Comparison of ENCODE assay signal across 9 mouse cellular contexts in genomic region chr16:24819127-24819526, GRCm38 (mm10).
DNase-seq lines count a peak whose midpoint lies in the region; ATAC-seq and TF ChIP-seq lines count a peak whose summit lies in the region.
"Had no signal": no experiment of that assay in that cellular context is flagged by ENCODE, and none has a peak within 500 bp of the region (broad histone marks: within the 10 kb centered on the region; RNA-seq: fewer than 3 reads in every experiment).

No protein-coding gene starts in this region.

- no peak overlapping the region for H3K27ac ChIP-seq in kidney, adult 2 months (ENCODE audit: insufficient read depth, low read depth, low read length)
- H3K27ac ChIP-seq in kidney, embryonic 15.5 days, result no peak overlapping the region
- no peak overlapping the region for H3K27ac ChIP-seq in CH12.LX (ENCODE audit: insufficient read depth, low read depth)
- H3K27ac ChIP-seq: embryonic facial prominence, embryonic 15.5 days; limb, embryonic 15.5 days had no signal

- H3K4me3 ChIP-seq in kidney, adult 2 months (ENCODE audit: insufficient read depth, low read depth, low read length), result no peak overlapping the region
- H3K4me3 ChIP-seq in kidney, embryonic 15.5 days (replicated peaks), result no peak overlapping the region
- no peak overlapping the region for H3K4me3 ChIP-seq in CH12.LX (replicated peaks in 1 of 3; ENCODE audit: low read depth in 2 of 3, low read length in 2 of 3, poor library complexity in 1 of 3)
- H3K4me3 ChIP-seq: embryonic facial prominence, embryonic 15.5 days; limb, embryonic 15.5 days had no signal

- H3K4me2 ChIP-seq in kidney, embryonic 15.5 days, result no peak overlapping the region
- H3K4me2 ChIP-seq in CH12.LX (ENCODE audit: insufficient read depth, low read depth, poor library complexity, severe bottlenecking), result no peak overlapping the region
- H3K4me2 ChIP-seq: embryonic facial prominence, embryonic 15.5 days; limb, embryonic 15.5 days had no signal

- no peaks in the 10 kb centered on the region for H3K27me3 ChIP-seq in kidney, adult 2 months (replicated peaks; ENCODE audit: control insufficient read depth, insufficient read depth, low read length)
- H3K27me3 ChIP-seq in kidney, embryonic 15.5 days, result no peaks in the 10 kb centered on the region
- H3K27me3 ChIP-seq in CH12.LX (replicated peaks), result no peaks in the 10 kb centered on the region
- H3K27me3 ChIP-seq: embryonic facial prominence, embryonic 15.5 days; limb, embryonic 15.5 days had no signal

- TF ChIP-seq EP300 in CH12.LX (IDR thresholded peaks at IDR 0.05; ENCODE audit: low read length), result no peak

- TF ChIP-seq POLR2A in kidney, adult 2 months (IDR thresholded peaks at IDR 0.05; ENCODE audit: low read depth, low read length), result no peak
- no peak for TF ChIP-seq POLR2A in CH12.LX (IDR thresholded peaks at IDR 0.05; ENCODE audit: low read depth, low read length)
- TF ChIP-seq POLR2A in brain, embryonic 14.5 days (IDR thresholded peaks at IDR 0.05; ENCODE audit: borderline replicate concordance, extremely low read depth, insufficient read depth, insufficient read length, poor library complexity, severe bottlenecking), result no peak

- peak; percentile 63 for TF ChIP-seq RAD21 in CH12.LX (IDR thresholded peaks at IDR 0.05; ENCODE audit: low read depth, low read length)

- no peaks in the 10 kb centered on the region for H3K36me3 ChIP-seq in kidney, adult 2 months (ENCODE audit: control insufficient read depth, insufficient read depth, low read length)
- no peaks in the 10 kb centered on the region for H3K36me3 ChIP-seq in kidney, embryonic 15.5 days
- H3K36me3 ChIP-seq in CH12.LX (replicated peaks in 1 of 2; ENCODE audit: control insufficient read depth in 1 of 2, insufficient read depth in 1 of 2, low read length in 1 of 2), result no peaks in the 10 kb centered on the region
- H3K36me3 ChIP-seq: embryonic facial prominence, embryonic 15.5 days had no signal

- DNase-seq in kidney, adult 2 months, result no peak
- DNase-seq in CH12.LX (ENCODE audit: extremely low read depth), result peak; percentile 62
- peak; percentile 44 for DNase-seq in brain, embryonic 14.5 days (ENCODE audit: low read depth)
- peak; percentile 19 for DNase-seq in lung, postnatal 36 days
- no peak for DNase-seq in right cerebral cortex, postnatal 10 days (ENCODE audit: low spot score in 2 of 2)
- DNase-seq in T-cell, adult 2 months (ENCODE audit: low spot score), result no peak

- peak; percentile 26; the same call in 1 of the 2 replicates for TF ChIP-seq CTCF in kidney, adult 2 months (conservative IDR thresholded peaks at IDR 0.05; ENCODE audit: insufficient read depth, insufficient read length, low read depth, low read length)
- peak; percentile 69 to 71 for TF ChIP-seq CTCF in CH12.LX (conservative IDR thresholded peaks at IDR 0.05 in 1 of 2, IDR thresholded peaks at IDR 0.05 in 1 of 2; ENCODE audit: low read depth in 2 of 2, low read length in 2 of 2)
- peak; percentile 44; the same call in 1 of the 2 replicates for TF ChIP-seq CTCF in brain, embryonic 14.5 days (IDR thresholded peaks at IDR 0.05; ENCODE audit: borderline replicate concordance, extremely low read depth, insufficient read depth, insufficient read length)

- in situ Hi-C loops in CH12.LX (cut with MboI; ENCODE audit: low pct_ligation_motif_present, low pct_unique_long_range_greater_than_20kb, low sequenced_read_pairs), result no loop called here

- no peaks in the 10 kb centered on the region for H3K79me2 ChIP-seq in CH12.LX (replicated peaks; ENCODE audit: control insufficient read depth, extremely low read depth, insufficient read depth, poor library complexity, severe bottlenecking)

- 76% methylated on average over 4 of the region's 4 CpGs for WGBS in kidney, adult 2 months
- WGBS in kidney, embryonic 15.5 days, result 67% methylated on average over 4 of the region's 4 CpGs

- H3K9ac ChIP-seq in kidney, embryonic 15.5 days, result no peak overlapping the region
- H3K9ac ChIP-seq in CH12.LX (ENCODE audit: insufficient read depth, low read depth), result no peak overlapping the region
- H3K9ac ChIP-seq: embryonic facial prominence, embryonic 15.5 days; limb, embryonic 15.5 days had no signal

- peaks cover 9% of the 10 kb centered on the region for H3K4me1 ChIP-seq in kidney, adult 2 months (ENCODE audit: control insufficient read depth, insufficient read depth, low read length)
- H3K4me1 ChIP-seq in kidney, embryonic 15.5 days, result no peaks in the 10 kb centered on the region
- H3K4me1 ChIP-seq in CH12.LX (ENCODE audit: control insufficient read depth in 1 of 2, insufficient read depth in 2 of 2), result peaks cover 5 to 20% of the 10 kb centered on the region in 2 experiments; a peak in 3 of 4 replicates
- H3K4me1 ChIP-seq: embryonic facial prominence, embryonic 15.5 days; limb, embryonic 15.5 days had no signal

- no peaks in the 10 kb centered on the region for H3K9me3 ChIP-seq in kidney, embryonic 15.5 days (replicated peaks)
- peaks cover 4% of the 10 kb centered on the region for H3K9me3 ChIP-seq in CH12.LX (replicated peaks; ENCODE audit: low read length)
- H3K9me3 ChIP-seq: embryonic facial prominence, embryonic 15.5 days; limb, embryonic 15.5 days had no signal

- dilution Hi-C loops in CH12.LX (cut with MboI; ENCODE audit: extremely low pct_ligation_motif_present, extremely low pct_unique_long_range_greater_than_20kb, low sequenced_read_pairs), result no loop called here

- no peak for ATAC-seq in kidney, embryonic 15.5 days (replicated peaks; ENCODE audit: low FRiP score)

TF ChIP-seq in CH12.LX, 34 proteins besides CTCF, POLR2A, EP300 and RAD21:
- no peak for TF ChIP-seq SIN3A (IDR thresholded peaks at IDR 0.05; ENCODE audit: low read length)
- no peak for TF ChIP-seq MEF2A (IDR thresholded peaks at IDR 0.05; ENCODE audit: borderline replicate concordance, low read depth, low read length)
- TF ChIP-seq ZMIZ1 (IDR thresholded peaks at IDR 0.05; ENCODE audit: low read depth, low read length), result no peak
- peak; percentile 59 for TF ChIP-seq SMC3 (IDR thresholded peaks at IDR 0.05; ENCODE audit: low read depth, low read length)
- no peak for TF ChIP-seq ZNF384 (IDR thresholded peaks at IDR 0.05; ENCODE audit: low read depth, low read length)
- TF ChIP-seq TBP (conservative IDR thresholded peaks at IDR 0.05; ENCODE audit: low read depth, low read length), result no peak

Comparison
In these comparisons a context has a peak if more than half of its experiments do, and no peak if none do; other contexts are left out.
1. DNase-seq: peak in CH12.LX (single experiment), brain, embryonic 14.5 days (single experiment) and lung, postnatal 36 days (single experiment); none in kidney, adult 2 months (single experiment), right cerebral cortex, postnatal 10 days (0 of 2) and T-cell, adult 2 months (single experiment).
2. Peak in every context shown above with its lines, with median percentiles within 50 percentile points of each other: CTCF ChIP-seq.